Mouse (Mus musculus): ENCODE data around the gene Acox1. TPM values are rescaled to one million over a fixed set of nuclear protein-coding genes. Genes with fewer than 3 reads are reported as not detected.
A peak's percentile ranks its signal among the peaks of the same experiment; 100 is the strongest.

Acox1 gene
- 86.6 and 168 TPM in 2 replicates for polyA plus RNA-seq (2012; rRNA removed)

GRCm38 (mm10) chr11:116198639-116199531, at the start of gene Acox1, which contains the start of gene Ten1:
TSS of gene Acox1 (minus strand) at chr11:116199045.
TSS of gene Ten1 (plus strand) at chr11:116198855.
- peak; percentile 96 for DNase-seq (ENCODE audit: low read depth, low spot score)
- WGBS = under 1% methylated on average over 62 of the region's 62 CpGs

GRCm38 (mm10) chr11:116247502-116248222, 48.8 kb upstream of the Acox1 start:
- DNase-seq (ENCODE audit: low read depth, low spot score) = peak; percentile 44
- WGBS = 41% methylated on average over 14 of the region's 14 CpGs

DNA sequence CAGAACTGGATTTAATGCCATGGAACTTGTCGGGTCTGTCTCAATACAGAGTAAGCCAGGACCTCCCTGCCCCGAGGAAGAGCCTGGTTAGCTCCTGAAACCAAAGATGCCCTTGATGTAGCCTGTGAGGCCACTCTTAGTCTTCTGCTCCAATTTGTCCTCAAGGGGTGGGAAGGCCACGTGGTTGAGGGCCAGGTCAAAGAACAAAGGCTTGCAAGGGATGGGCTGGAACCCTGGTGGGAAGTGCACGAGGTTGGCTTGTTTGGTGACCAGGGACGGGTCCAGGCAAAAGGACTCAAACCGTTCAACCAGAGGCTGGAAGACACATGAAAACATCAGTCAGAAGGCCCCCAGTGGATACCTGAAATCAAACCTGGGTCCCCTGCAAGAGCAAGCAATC, 46.8 kb upstream of the Acox1 start:
- no peak for DNase-seq (ENCODE audit: low read depth, low spot score)
- WGBS = 76% methylated on average over 6 of the region's 6 CpGs

DNA sequence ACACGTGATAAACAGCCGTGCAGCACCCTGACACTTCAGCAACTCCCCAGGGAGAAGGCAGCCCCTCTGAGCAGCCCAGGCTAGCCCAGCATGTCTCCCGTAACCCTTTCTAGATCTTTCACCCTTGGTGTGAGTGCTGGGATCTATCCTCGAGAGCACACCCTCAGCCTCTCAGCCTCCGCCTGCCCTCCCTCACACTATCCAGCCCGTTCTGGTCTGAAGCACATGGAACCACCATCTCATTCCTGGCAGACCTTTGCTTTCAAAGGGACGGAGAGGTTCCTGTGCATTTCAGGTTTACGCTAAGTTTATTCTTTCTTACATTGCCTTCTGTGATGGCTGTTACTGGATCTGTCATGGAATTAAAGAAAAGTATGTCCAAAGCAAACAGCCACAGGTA, 45.7 kb upstream of the Acox1 start:
- WGBS = 85% methylated on average over 8 of the region's 8 CpGs
- DNase-seq (ENCODE audit: low read depth, low spot score) = no peak

GRCm38 (mm10) chr11:116241744-116242235, 42.9 kb upstream of the Acox1 start:
- no peak for DNase-seq (ENCODE audit: low read depth, low spot score)
- WGBS = 40% methylated on average over 12 of the region's 12 CpGs

DNA sequence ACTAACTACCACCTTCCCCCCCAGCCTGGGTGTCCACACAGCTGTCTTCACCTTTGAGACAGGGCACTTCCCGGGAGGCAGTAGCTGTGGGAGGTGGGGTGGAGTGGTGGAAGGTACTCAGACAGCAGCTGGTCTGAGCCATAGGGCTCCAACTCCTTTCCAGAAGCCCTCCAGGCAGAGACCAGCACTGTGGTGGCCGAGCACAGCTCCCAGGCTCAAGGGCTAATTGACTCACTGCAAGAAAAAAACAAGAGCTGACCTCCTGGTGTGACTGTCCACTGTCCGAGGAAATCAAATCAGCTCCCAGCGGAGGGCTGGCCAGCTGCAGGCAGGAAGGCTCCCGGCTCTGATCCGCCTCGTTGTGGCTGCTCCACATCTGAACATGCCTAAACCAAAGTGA, 41.0 kb upstream of the Acox1 start:
- 75% methylated on average over 7 of the region's 7 CpGs for WGBS
- no peak for DNase-seq (ENCODE audit: low read depth, low spot score)

GRCm38 (mm10) chr11:116237742-116238395, 39.0 kb upstream of the Acox1 start, which contains the start of gene Evpl:
TSS of gene Evpl (minus strand) at chr11:116238077.
- 7% methylated on average over 31 of the region's 31 CpGs for WGBS
- DNase-seq (ENCODE audit: low read depth, low spot score) = peak; percentile 73

- DNase-seq (ENCODE audit: low read depth, low spot score) = no peak
- 94% methylated on average over 8 of the region's 8 CpGs for WGBS
Measured at GRCm38 (mm10) chr11:116234901-116235300, 36.1 kb upstream of the Acox1 start.

- no peak for DNase-seq (ENCODE audit: low read depth, low spot score)
- 73% methylated on average over 17 of the region's 17 CpGs for WGBS
Measured at GRCm38 (mm10) chr11:116232427-116232826, 33.6 kb upstream of the Acox1 start.

DNA sequence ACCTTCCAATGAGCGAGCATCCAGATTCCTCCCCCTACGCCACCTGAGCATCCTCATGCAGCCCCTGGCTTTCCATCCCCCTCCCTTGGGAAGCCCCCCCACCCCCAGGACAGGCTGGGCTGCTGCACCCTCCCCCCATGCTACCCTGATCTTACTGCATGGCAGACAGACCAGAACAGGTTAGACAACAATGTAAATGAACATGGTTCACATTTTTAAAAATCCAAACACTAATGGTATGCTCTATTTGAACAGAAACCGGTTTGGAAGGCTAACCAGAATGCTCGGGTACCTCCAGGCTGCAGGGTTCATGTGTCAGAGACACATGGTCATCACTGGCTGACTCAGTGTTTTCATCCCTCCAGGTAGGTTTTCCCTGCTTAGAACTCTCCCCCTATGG, 29.9 kb upstream of the Acox1 start:
- 74% methylated on average over 4 of the region's 4 CpGs for WGBS
- DNase-seq (ENCODE audit: low read depth, low spot score) = no peak

DNA sequence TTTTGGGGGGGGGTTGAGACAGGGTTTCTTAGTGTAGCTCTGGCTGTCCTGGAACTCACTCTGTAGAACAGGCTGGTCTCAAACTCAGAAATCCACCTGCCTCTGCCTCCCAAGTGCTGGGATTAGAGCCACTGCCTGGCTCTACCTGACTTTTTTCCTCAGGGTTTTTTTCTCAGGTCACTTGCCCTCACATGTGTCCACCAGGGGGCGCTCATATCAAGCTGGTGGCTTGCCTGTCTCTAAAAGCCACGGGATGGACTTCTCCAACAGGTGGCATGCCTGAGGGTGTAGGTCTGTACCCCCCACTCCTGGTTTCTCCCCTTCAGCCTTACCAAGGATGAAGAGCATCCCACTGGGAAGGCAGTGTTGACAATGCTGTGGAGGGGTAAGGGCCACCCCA, 27.6 kb upstream of the Acox1 start:
- peak; percentile 83 for DNase-seq (ENCODE audit: low read depth, low spot score)
- WGBS = 0% methylated on average over 2 of the region's 2 CpGs

GRCm38 (mm10) chr11:116222740-116223059, 23.9 kb upstream of the Acox1 start:
- DNase-seq (ENCODE audit: low read depth, low spot score) = no peak
- WGBS = 66% methylated on average over 23 of the region's 23 CpGs

DNA sequence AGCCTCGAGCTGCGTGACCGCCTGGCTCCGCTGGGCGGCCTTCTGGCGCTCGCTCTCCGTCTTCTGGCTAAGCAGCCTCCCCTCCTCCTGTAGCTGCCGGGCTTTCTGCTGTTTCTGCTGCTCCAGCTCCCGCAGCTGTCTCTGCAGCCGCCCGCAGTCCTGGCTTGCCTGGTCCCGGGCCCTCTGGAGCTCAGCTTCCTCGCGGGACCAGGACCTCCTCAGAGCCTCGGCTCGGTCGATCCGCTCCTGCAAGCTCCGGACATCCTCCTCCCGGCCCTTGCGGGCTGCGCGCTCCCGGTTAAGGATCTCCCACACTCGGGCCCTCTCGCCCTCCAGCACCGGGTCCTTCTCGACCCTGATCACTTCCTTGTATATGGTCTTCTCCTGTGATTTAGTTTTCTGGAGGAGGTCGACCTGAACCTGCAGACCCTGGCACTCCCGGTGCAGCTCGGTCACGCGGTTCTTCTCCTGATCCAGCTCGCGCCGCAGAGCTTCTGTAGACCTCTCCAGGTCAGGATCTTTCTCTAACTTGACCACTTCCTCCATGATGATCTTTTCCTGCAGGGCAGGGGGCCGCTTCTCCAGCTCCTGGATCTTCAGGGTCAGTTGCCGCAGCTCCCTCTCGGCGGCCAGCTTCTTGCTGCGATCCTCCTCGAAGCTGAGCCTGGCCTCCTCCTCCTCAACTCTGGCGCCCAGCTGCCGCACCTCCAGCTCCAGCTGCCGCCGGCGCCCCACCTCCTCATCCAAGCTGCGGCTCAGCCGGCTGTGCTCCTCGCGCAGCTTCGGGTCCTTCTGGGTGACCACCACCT, 23.3 kb upstream of the Acox1 start:
- WGBS = 58% methylated on average over 53 of the region's 53 CpGs

DNA sequence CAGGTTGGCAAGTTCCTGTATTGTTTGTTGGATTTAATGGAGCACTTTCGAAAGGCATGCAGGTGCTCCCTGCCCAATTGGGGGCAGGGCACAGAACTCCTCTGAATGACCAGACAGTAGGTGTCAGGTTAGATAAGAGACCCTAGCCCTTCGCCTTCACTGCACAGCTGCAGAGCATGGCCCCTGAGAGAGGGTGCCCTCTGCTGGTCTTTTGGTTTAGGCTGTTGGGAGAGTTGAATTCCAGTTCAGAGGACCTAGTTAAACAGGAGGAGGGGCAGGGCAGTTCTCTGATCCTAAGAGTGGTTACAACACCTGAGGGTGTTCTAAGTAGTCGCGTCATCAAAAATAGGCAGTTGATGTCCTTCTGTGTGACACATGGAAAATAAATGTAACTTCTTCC, 21.0 kb upstream of the Acox1 start:
- 14% methylated on average over 4 of the region's 4 CpGs for whole genome bisulfite sequencing
- no peak for DNase-seq (ENCODE audit: low read depth, low spot score)

More for the DNA sequence above, 23.3 kb upstream of the Acox1 start:
- DNase-seq (ENCODE audit: low read depth, low spot score) = no peak

DNA sequence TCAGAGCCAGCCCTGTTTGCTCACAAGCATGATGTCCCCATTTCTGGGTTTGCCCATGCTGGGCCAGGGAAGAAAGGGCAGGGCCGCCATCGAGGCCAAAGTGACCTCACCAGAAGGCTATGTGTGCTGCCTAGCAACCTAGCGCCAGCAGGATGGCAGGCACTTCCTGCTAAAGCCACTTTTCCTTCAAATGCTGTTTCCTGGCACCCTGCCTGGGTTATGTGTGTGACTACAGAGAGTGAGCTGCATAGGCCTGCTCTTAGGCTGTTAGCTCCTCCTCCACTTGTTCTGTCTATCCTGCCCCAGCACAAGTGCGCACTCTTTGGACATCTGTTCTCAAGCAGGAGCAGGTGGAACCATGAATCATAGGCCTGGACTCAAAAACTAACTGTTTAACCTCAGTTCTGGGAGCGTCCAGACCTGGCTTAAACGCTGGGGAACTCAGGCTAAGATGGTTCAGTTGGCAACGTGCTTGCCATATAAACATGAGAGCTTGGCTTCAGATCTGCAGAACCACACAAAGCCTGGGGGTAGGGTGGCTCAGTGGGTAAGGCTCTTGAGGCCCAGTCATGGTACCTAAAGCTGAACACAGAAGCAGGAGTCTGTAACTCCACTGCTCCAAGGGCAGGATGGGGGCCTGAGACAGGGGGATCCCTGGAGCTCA, 20.0 kb upstream of the Acox1 start:
- peak; percentile 99 for DNase-seq (ENCODE audit: low read depth, low spot score)
- 3% methylated on average over 7 of the region's 7 CpGs for WGBS

- DNase-seq (ENCODE audit: low read depth, low spot score) = no peak
- 40% methylated on average over 2 of the region's 2 CpGs for WGBS
Measured at GRCm38 (mm10) chr11:116218263-116218662, 19.4 kb upstream of the Acox1 start.

GRCm38 (mm10) chr11:116216549-116216948, 17.7 kb upstream of the Acox1 start:
- WGBS = 28% methylated on average over 11 of the region's 11 CpGs
- no peak for DNase-seq (ENCODE audit: low read depth, low spot score)

GRCm38 (mm10) chr11:116215991-116216390, 17.1 kb upstream of the Acox1 start:
- WGBS = 80% methylated on average over 6 of the region's 6 CpGs
- no peak for DNase-seq (ENCODE audit: low read depth, low spot score)

DNA sequence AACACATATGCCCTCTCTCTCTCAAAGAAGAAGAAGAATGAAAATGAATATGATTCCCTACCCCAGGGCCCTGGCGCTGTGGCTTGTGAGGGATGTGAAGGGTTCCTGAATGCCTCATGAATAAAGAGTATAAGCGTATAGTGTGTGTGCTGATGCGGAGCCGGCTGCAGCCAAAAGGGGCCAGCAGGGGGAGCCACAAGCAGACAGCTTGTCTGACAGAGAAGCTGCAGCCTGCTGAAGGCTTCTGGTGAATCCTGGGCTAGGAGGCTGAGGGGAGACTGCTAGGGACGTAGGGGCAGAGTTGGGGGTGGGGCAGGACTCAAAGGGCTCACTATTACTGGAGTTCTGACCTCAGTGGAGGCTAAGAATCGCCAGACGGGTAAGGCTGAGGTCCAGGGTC, 16.3 kb upstream of the Acox1 start:
- no peak for DNase-seq (ENCODE audit: low read depth, low spot score)
- WGBS = 94% methylated on average over 7 of the region's 7 CpGs

Data from large intestine, adult 2 months (tissue).